Mouse (Mus musculus) left cerebral cortex, postnatal 4 days (tissue): ENCODE data around the gene Cd164l2. TPM values are rescaled to one million over a fixed set of nuclear protein-coding genes. Genes with fewer than 3 reads are reported as not detected.

Experiments
- DNase-seq: peaks from one replicate; pipeline ENCODE4 v3.0.0-alpha.2; 2022
- intact Hi-C: fragments of 180-260 bp; cut with DNase I; formaldehyde crosslinking; loops from one replicate; pipeline ENCODE4 v1.15.1; 2025
- total RNA-seq, 2 experiments: library from RNA; stranded (reverse); gene quantifications; 2 replicates each; pipeline ENCODE4 v1.2.3; 2021

The Cd164l2 gene
- total RNA-seq, 2 experiments from 2014 or later, result 0.72 to 1.8 TPM

GRCm38 (mm10) chr4:133247806-133248449, 36.0 kb downstream of the Cd164l2 start:
- DNase-seq, result no peak
- intact Hi-C loops, result no loop called here

GRCm38 (mm10) chr4:133250609-133251008, 38.7 kb downstream of the Cd164l2 start:
- intact Hi-C loops, result no loop called here

GRCm38 (mm10) chr4:133251214-133251613, 39.3 kb downstream of the Cd164l2 start:
- intact Hi-C loops, result no loop called here
- DNase-seq, result no peak

More at GRCm38 (mm10) chr4:133250609-133251008, 38.7 kb downstream of the Cd164l2 start:
- peak; percentile 87 for DNase-seq

GRCm38 (mm10) chr4:133252089-133252488, 40.2 kb downstream of the Cd164l2 start:
- intact Hi-C loops, result no loop called here
- no peak for DNase-seq

GRCm38 (mm10) chr4:133253412-133253811, 41.5 kb downstream of the Cd164l2 start:
- DNase-seq, result no peak
- intact Hi-C loops, result no loop called here

- intact Hi-C loops, result no loop called here
- DNase-seq, result no peak
Measured at GRCm38 (mm10) chr4:133255392-133255791, 43.5 kb downstream of the Cd164l2 start.

GRCm38 (mm10) chr4:133256820-133257219, 44.9 kb downstream of the Cd164l2 start:
- DNase-seq, result no peak

GRCm38 (mm10) chr4:133257230-133257629, 45.3 kb downstream of the Cd164l2 start:
- intact Hi-C loops, result no loop called here
- DNase-seq, result no peak

More at GRCm38 (mm10) chr4:133256820-133257219, 44.9 kb downstream of the Cd164l2 start:
- intact Hi-C loops, result no loop called here

- intact Hi-C loops, result no loop called here
- DNase-seq, result no peak
Measured at GRCm38 (mm10) chr4:133257798-133258408, 46.0 kb downstream of the Cd164l2 start.

GRCm38 (mm10) chr4:133261641-133262374, 49.9 kb downstream of the Cd164l2 start:
- intact Hi-C loops, result no loop called here
- DNase-seq, result no peak

- intact Hi-C loops, result no loop called here
- DNase-seq, result no peak
Measured at GRCm38 (mm10) chr4:133262375-133262765, 50.4 kb downstream of the Cd164l2 start.

GRCm38 (mm10) chr4:133262882-133263281, 51.0 kb downstream of the Cd164l2 start, which contains the start of gene Sytl1:
Gene Sytl1 (minus strand): TSS chr4:133263113.
- no peak for DNase-seq
- intact Hi-C loops, result no loop called here

GRCm38 (mm10) chr4:133263756-133264155, 51.8 kb downstream of the Cd164l2 start:
- no peak for DNase-seq
- intact Hi-C loops, result no loop called here

- DNase-seq, result no peak
- intact Hi-C loops, result no loop called here
Measured at GRCm38 (mm10) chr4:133264559-133264958, 52.6 kb downstream of the Cd164l2 start.

GRCm38 (mm10) chr4:133265297-133265696, 53.4 kb downstream of the Cd164l2 start:
- intact Hi-C loops, result no loop called here

GRCm38 (mm10) chr4:133265759-133266158, 53.8 kb downstream of the Cd164l2 start:
- intact Hi-C loops, result no loop called here
- DNase-seq, result no peak

More at GRCm38 (mm10) chr4:133265297-133265696, 53.4 kb downstream of the Cd164l2 start:
- no peak for DNase-seq

- no peak for DNase-seq
- intact Hi-C loops, result no loop called here
Measured at GRCm38 (mm10) chr4:133266248-133266880, 54.4 kb downstream of the Cd164l2 start.

GRCm38 (mm10) chr4:133268931-133269330, 57.0 kb downstream of the Cd164l2 start:
- no peak for DNase-seq
- intact Hi-C loops, result no loop called here

- no peak for DNase-seq
- intact Hi-C loops, result no loop called here
Measured at GRCm38 (mm10) chr4:133269596-133269995, 57.7 kb downstream of the Cd164l2 start.

- intact Hi-C loops, result no loop called here
- DNase-seq, result no peak
Measured at GRCm38 (mm10) chr4:133270929-133271328, 59.0 kb downstream of the Cd164l2 start.
